Mouse (Mus musculus) thymus, adult 2 months (tissue): ENCODE measurements around the gene Cox11.

Experiments used
- CTCF ChIP-seq: fragments of 200-500 bp; IDR thresholded peaks from 2 replicates; pipeline ENCODE4 v1.5.1; 2012; ENCODE audit warnings: mild to moderate bottlenecking, control low read depth, low read length, moderate library complexity, borderline replicate concordance; ENCODE audit not compliant: control insufficient read depth, poor library complexity, insufficient read depth; ENCODE audit errors: extremely low read depth
- POLR2A ChIP-seq: fragments of 200-500 bp; IDR thresholded peaks from 2 replicates; pipeline ENCODE4 v1.6.1; 2012; ENCODE audit warnings: mild to moderate bottlenecking, low read length, control low read depth, moderate library complexity; ENCODE audit not compliant: control insufficient read depth, poor library complexity, insufficient read depth; ENCODE audit errors: extremely low read depth

DNA sequence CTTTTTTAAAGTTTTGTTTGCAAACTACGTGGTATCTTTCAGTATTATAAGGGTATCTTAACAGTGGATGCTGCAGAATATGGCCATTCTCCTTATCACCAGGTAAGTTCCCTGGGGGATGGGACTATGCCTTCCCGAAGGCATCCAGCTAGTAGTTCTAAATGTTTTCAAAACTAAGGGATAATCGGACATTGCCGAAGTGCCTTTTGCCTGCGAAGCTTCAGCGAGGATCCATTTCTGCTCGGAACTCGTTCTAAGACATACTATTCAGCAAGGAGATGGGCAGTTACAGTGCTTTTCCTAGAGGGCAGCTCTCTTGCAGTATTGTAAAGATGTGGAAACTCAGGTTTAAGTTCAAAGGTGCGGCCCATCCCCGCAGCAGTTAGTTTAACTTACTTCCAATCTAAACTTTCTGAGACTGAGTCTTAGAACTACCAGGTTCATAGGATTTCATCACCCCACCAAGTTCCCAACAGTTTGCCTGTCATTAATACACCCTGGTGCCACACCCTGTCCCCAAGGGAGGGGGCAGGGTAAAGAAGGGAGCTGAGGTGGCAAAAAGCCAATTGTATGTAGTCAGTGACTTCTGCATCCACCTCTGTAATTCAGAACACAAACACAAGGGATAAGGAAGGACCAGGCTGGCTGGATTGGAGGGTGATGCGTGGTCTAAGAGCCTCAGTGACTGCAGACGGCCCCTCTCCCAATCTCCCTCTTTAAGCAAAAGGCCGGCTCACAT lies 48.5 kb downstream of the Cox11 start:
- TF ChIP-seq CTCF = no peak
- TF ChIP-seq POLR2A = no peak
